Mouse (Mus musculus): ENCODE results near the gene Astn1.

DNA sequence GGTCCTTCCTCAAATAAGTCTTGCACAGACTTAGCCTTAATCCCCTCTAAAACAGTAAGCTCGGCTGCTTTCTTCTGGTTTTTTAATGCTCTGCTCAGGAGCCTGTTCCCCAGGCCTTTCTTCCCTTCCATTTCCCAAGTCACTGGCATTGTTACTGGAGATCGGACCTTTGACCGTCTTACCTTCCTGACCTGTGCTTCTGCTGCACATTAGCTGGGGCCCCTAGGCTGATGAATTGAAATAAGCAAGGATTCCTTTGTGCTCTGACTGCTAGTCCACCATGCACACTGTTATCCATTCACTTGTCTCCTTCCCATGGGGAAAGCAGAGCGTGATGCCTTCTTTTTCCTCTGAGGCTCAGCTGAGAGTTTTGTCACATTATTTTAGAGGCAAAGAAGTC is 255.9 kb downstream of the Astn1 start:
- no peak for TF ChIP-seq POLR2A (IDR thresholded peaks at IDR 0.05; ENCODE audit: insufficient read depth, low read depth, low read length)
- TF ChIP-seq CTCF (IDR thresholded peaks at IDR 0.05), result no peak
- no peak for TF ChIP-seq EP300 (IDR thresholded peaks at IDR 0.05; ENCODE audit: insufficient read depth, low read depth, low read length)

Measured in heart, adult 2 months (tissue).